Mouse (Mus musculus): ENCODE results near the gene Dnajc21. TPM values are rescaled to one million over a fixed set of nuclear protein-coding genes. Genes with fewer than 3 reads are reported as not detected.

Gene Dnajc21
- polyA plus RNA-seq, 1 experiment from 2014 or later = 32.9 TPM

- no peaks in the 10 kb centered on the region for H3K36me3 ChIP-seq (ENCODE audit: inconsistent target)
- under 1% methylated on average over 40 of the region's 40 CpGs for WGBS (ENCODE audit: missing documents)
- H3K79me2 ChIP-seq (ENCODE audit: inconsistent target) = peaks cover 51% of the 10 kb centered on the region
- H3K27ac ChIP-seq = no peak overlapping the region
- peak overlapping the region; percentile 70 for H3K4me3 ChIP-seq (ENCODE audit: inconsistent target)
Measured at GRCm38 (mm10) chr15:10469641-10470150, 620 bp downstream of the Dnajc21 start.

DNA sequence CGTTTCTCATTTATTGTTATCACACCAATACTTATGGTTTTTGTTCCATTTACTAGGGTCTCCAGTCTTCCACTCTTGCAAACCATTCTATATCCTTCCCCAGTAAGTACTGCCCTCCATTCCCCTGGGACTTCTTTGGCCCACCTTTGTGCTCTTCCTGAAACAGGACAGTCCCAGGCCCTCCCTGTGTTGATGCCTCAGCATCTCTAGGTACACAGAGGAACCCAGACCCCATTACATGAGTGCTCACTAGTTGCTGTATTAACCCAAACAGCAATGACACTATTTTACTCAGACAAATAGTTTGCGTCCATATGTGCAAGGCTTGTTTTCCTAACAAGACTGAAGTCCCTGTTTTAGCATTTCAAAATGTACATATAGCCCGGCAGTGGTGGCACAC is 1.6 kb downstream of the Dnajc21 start:
- H3K36me3 ChIP-seq (ENCODE audit: inconsistent target) = no peaks in the 10 kb centered on the region
- no peak overlapping the region for H3K27ac ChIP-seq
- no peak overlapping the region for H3K4me3 ChIP-seq (ENCODE audit: inconsistent target)
- 97% methylated on average over 3 of the region's 3 CpGs for WGBS (ENCODE audit: missing documents)
- H3K79me2 ChIP-seq (ENCODE audit: inconsistent target) = peaks cover 56% of the 10 kb centered on the region

DNA sequence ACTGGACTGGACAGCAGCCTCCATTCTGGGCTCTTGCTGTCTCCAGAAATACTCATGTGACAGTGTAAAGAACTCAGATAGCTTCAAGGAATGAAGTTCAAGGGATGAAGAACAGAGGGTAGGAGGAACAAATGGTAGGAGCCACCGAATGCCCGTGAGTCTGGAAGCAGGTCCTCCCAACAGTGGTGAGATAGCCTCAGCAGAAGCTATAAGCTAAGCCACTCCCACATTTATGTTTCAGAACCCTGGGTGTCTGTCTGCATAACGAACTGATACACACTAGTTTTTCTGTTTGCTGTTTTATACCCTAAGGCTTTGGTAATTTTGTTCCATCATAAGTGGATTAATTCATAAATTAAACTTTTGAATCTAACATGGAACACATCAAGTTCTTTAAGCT is 5.6 kb downstream of the Dnajc21 start:
- H3K36me3 ChIP-seq (ENCODE audit: inconsistent target) = peaks cover 23% of the 10 kb centered on the region
- 88% methylated on average over 3 of the region's 3 CpGs for WGBS (ENCODE audit: missing documents)
- peaks cover 55% of the 10 kb centered on the region for H3K79me2 ChIP-seq (ENCODE audit: inconsistent target)
- no peak overlapping the region for H3K27ac ChIP-seq
- H3K4me3 ChIP-seq (ENCODE audit: inconsistent target) = no peak overlapping the region

GRCm38 (mm10) chr15:10463555-10463954 is 6.8 kb downstream of the Dnajc21 start:
- Histone ChIP-seq H3K79me2 (ENCODE audit: inconsistent target) (peaks cover 44% of the 10 kb centered on the region), H3K36me3 (ENCODE audit: inconsistent target) (peaks cover 26% of the 10 kb centered on the region), H3K27ac (no peak overlapping the region), H3K4me3 (ENCODE audit: inconsistent target) (no peak overlapping the region)
- WGBS (ENCODE audit: missing documents) = 78% methylated on average over 5 of the region's 5 CpGs

DNA sequence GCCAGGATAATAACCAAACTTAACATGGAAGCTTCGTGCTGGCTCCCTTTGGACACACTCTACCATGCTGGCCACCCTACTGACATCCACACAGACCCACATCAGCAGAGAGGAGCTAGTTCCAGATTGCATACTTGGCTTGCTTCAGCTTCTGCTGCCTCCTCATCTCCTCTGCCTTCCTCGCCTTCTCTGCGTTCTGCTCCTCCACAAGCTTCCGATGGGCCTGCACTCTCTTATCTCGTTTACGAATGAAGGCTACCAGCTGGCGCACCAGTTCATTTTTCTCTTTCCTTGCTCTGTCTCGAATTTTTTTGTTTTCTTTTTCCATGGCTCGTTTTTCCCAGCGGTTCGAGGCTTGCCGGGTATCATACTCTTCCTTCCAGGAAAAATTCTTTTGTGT is 9.3 kb downstream of the Dnajc21 start:
- WGBS (ENCODE audit: missing documents) = 92% methylated on average over 10 of the region's 12 CpGs
- H3K4me3 ChIP-seq (ENCODE audit: inconsistent target) = no peak overlapping the region

DNA sequence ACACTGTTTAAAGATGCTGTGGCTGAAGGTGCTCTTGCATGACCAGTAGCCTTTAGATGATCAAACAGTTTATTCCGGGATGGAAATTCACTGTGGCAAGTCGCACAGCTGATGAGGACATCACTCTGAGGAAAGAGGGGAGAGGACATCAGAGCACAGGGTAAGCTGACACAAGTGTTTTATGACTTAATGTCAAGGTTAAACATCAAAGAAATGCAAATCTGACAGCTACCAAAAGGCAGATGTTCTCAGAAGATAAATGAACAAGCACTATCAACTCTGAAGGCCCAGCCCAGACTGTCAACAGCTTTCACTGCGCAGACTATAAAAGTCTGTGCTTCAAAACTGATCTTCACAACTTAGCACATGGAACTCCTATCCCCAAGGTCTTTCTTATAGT is 23.2 kb downstream of the Dnajc21 start:
- WGBS (ENCODE audit: missing documents) = 88% methylated on average over 3 of the region's 3 CpGs
- Histone ChIP-seq H3K4me3 (ENCODE audit: inconsistent target) (no peak overlapping the region), H3K79me2 (ENCODE audit: inconsistent target) (no peaks in the 10 kb centered on the region), H3K27ac (no peak overlapping the region), H3K36me3 (ENCODE audit: inconsistent target) (peaks cover 25% of the 10 kb centered on the region; the same call in 1 of the 2 replicates)

More for the DNA sequence above, 9.3 kb downstream of the Dnajc21 start:
- Histone ChIP-seq H3K36me3 (ENCODE audit: inconsistent target) (peaks cover 26% of the 10 kb centered on the region), H3K27ac (no peak overlapping the region), H3K79me2 (ENCODE audit: inconsistent target) (peaks cover 18% of the 10 kb centered on the region; the same call in 1 of the 2 replicates)

- 100% methylated on average over 1 of the region's 1 CpGs for WGBS (ENCODE audit: missing documents)
Measured at GRCm38 (mm10) chr15:10442275-10442674, 28.0 kb downstream of the Dnajc21 start.

DNA sequence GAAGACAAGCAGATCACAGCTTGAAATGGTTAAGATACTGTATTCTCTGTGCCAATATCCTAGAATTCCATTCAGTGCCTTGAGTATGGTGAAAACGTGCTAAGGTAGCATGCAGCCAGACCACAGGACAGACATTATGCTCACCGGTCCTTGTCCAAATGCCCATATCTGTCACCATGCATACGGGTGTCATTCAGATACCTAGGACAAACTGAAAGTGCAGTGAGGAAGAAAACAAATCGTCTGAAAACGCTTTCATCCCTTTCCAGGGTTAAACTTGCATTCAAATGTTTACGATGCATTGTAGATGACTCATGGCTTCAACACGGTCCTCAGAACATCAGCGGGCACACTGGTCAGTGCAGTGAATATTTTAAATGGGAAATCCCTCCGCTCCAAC is 28.8 kb downstream of the Dnajc21 start:
- no peak overlapping the region for H3K27ac ChIP-seq
- no peaks in the 10 kb centered on the region for H3K79me2 ChIP-seq (ENCODE audit: inconsistent target)
- H3K4me3 ChIP-seq (ENCODE audit: inconsistent target) = no peak overlapping the region
- peaks cover 6% of the 10 kb centered on the region; the same call in 1 of the 2 replicates for H3K36me3 ChIP-seq (ENCODE audit: inconsistent target)
- WGBS (ENCODE audit: missing documents) = 88% methylated on average over 9 of the region's 9 CpGs

More at GRCm38 (mm10) chr15:10442275-10442674, 28.0 kb downstream of the Dnajc21 start:
- Histone ChIP-seq H3K27ac (no peak overlapping the region), H3K4me3 (ENCODE audit: inconsistent target) (no peak overlapping the region), H3K79me2 (ENCODE audit: inconsistent target) (no peaks in the 10 kb centered on the region), H3K36me3 (ENCODE audit: inconsistent target) (peaks cover 8% of the 10 kb centered on the region; the same call in 1 of the 2 replicates)

- Histone ChIP-seq H3K79me2 (ENCODE audit: inconsistent target) (no peaks in the 10 kb centered on the region), H3K27ac (no peak overlapping the region), H3K36me3 (ENCODE audit: inconsistent target) (peaks cover 4% of the 10 kb centered on the region; the same call in 1 of the 2 replicates), H3K4me3 (ENCODE audit: inconsistent target) (no peak overlapping the region)
- WGBS (ENCODE audit: missing documents) = 97% methylated on average over 6 of the region's 6 CpGs
Measured at GRCm38 (mm10) chr15:10439963-10440362, 30.4 kb downstream of the Dnajc21 start.

DNA sequence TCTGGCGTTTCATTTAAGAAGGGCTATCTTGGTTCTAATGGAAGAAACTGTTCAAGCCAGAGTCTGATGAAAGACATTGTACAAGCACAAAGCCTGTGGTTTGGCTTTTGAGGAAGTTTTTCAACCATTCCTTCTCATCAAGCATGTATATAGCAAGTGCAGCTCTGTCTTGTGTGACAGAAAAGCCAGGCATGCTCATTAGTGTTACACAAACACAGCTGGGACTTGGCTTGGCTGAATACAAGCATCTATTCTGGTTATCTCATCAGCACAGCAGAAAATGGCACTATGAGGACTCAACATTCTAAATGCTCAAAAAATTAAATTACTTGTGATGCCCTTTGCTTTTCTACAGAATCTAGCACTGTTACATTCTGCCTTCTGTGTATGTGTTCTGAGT is 33.4 kb downstream of the Dnajc21 start:
- H3K4me3 ChIP-seq (ENCODE audit: inconsistent target) = no peak overlapping the region
- WGBS (ENCODE audit: missing documents) = 50% methylated on average over 1 of the region's 1 CpGs
- H3K79me2 ChIP-seq (ENCODE audit: inconsistent target) = no peaks in the 10 kb centered on the region
- no peak overlapping the region for H3K27ac ChIP-seq
- H3K36me3 ChIP-seq (ENCODE audit: inconsistent target) = no peaks in the 10 kb centered on the region; the same call in 1 of the 2 replicates

- 92% methylated on average over 13 of the region's 13 CpGs for WGBS (ENCODE audit: missing documents)
Measured at GRCm38 (mm10) chr15:10426545-10427266, 43.6 kb downstream of the Dnajc21 start.

DNA sequence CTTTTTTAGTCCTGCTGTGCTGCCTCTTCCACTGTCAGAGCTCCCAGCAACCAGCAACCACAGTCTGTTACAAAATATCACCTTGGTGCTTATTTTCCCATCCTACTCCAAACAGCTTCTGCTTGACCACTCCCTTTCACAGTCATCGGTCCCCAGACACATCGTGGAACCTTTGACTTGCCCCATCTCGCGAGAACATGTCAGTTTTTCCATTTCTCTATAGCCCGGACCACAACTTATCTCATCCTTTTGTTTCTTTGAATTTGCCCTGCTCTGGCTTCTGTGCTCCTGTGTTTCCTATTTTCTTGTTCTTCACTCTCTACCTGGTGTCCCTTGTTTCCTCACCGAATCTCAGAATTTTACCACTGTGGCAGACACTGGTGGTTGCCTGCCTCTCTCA is 44.2 kb downstream of the Dnajc21 start:
- H3K27ac ChIP-seq = no peak overlapping the region
- no peaks in the 10 kb centered on the region for H3K36me3 ChIP-seq (ENCODE audit: inconsistent target)
- 93% methylated on average over 6 of the region's 6 CpGs for WGBS (ENCODE audit: missing documents)
- H3K4me3 ChIP-seq (ENCODE audit: inconsistent target) = no peak overlapping the region
- no peaks in the 10 kb centered on the region for H3K79me2 ChIP-seq (ENCODE audit: inconsistent target)

More at GRCm38 (mm10) chr15:10426545-10427266, 43.6 kb downstream of the Dnajc21 start:
- Histone ChIP-seq H3K27ac (no peak overlapping the region), H3K4me3 (ENCODE audit: inconsistent target) (no peak overlapping the region), H3K79me2 (ENCODE audit: inconsistent target) (no peaks in the 10 kb centered on the region), H3K36me3 (ENCODE audit: inconsistent target) (no peaks in the 10 kb centered on the region)

GRCm38 (mm10) chr15:10421785-10422144 is 48.6 kb downstream of the Dnajc21 start:
- H3K4me3 ChIP-seq (ENCODE audit: inconsistent target) = no peak overlapping the region
- no peak overlapping the region for H3K27ac ChIP-seq
- WGBS (ENCODE audit: missing documents) = 100% methylated on average over 1 of the region's 1 CpGs
- H3K36me3 ChIP-seq (ENCODE audit: inconsistent target) = no peaks in the 10 kb centered on the region
- H3K79me2 ChIP-seq (ENCODE audit: inconsistent target) = no peaks in the 10 kb centered on the region

DNA sequence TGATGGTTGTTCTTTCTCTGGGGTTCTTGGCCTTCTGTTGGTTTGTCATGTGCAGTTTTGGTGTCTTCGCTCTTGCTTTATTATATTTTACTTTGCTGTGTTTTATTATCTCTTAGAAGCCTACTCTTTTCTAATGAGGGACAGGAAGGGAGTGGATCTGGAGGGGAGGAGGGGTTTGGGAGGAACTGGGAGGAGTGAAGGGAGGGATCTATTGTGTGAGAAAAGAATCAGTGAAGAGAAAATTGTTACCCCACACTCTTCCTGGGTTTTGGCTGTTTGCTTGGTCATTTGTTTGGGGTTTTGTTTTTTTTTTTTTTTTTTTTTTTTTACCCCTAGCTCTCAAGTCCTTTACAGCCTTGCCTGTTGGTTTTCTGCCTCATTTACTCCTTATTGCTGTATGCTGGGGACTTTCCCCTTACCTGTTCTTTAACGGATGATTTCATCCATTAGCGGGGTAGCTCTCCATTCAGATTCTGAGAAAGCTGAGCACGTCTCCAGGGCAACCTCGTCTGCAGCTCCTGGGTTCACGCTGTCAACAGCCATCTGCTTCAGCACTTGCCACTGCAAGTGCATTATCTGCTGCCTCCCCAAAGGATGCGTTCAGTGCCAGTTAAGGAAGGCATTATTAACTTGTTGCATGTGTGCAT is 49.1 kb downstream of the Dnajc21 start:
- WGBS (ENCODE audit: missing documents) = 86% methylated on average over 7 of the region's 7 CpGs
- Histone ChIP-seq H3K4me3 (ENCODE audit: inconsistent target) (no peak overlapping the region), H3K36me3 (ENCODE audit: inconsistent target) (no peaks in the 10 kb centered on the region)

DNA sequence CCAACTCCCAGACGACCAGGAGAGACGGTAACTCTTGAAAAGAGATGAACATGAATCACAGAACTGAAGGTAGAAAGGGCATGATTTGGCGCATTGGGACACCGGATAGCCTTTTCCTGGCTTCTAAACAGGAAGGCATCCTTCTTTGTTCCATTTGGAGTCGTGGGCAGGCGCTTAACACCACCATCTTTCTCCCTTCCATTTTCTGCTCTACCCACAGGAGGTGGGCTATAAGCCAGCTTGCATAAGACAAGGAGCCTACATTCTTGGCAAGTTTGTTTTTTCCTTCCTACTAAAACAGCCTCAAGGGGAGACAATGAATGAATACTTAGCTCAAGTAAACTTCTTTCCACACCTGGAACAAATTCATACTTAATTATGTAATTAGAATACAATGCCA is 56.7 kb downstream of the Dnajc21 start:
- Histone ChIP-seq H3K4me3 (ENCODE audit: inconsistent target) (no peak overlapping the region), H3K27ac (no peak overlapping the region)
- 94% methylated on average over 6 of the region's 6 CpGs for WGBS (ENCODE audit: missing documents)

More for the DNA sequence above, 49.1 kb downstream of the Dnajc21 start:
- H3K79me2 ChIP-seq (ENCODE audit: inconsistent target) = no peaks in the 10 kb centered on the region
- no peak overlapping the region for H3K27ac ChIP-seq

More for the DNA sequence above, 56.7 kb downstream of the Dnajc21 start:
- Histone ChIP-seq H3K79me2 (ENCODE audit: inconsistent target) (no peaks in the 10 kb centered on the region), H3K36me3 (ENCODE audit: inconsistent target) (no peaks in the 10 kb centered on the region)

All from macrophage (primary cell).